Mouse (Mus musculus): ENCODE measurements around the gene Tpk1. TPM values are rescaled to one million over a fixed set of nuclear protein-coding genes. Genes with fewer than 3 reads are reported as not detected.

Gene Tpk1
- polyA plus RNA-seq, 1 experiment from 2014 or later: 5.5 TPM

DNA sequence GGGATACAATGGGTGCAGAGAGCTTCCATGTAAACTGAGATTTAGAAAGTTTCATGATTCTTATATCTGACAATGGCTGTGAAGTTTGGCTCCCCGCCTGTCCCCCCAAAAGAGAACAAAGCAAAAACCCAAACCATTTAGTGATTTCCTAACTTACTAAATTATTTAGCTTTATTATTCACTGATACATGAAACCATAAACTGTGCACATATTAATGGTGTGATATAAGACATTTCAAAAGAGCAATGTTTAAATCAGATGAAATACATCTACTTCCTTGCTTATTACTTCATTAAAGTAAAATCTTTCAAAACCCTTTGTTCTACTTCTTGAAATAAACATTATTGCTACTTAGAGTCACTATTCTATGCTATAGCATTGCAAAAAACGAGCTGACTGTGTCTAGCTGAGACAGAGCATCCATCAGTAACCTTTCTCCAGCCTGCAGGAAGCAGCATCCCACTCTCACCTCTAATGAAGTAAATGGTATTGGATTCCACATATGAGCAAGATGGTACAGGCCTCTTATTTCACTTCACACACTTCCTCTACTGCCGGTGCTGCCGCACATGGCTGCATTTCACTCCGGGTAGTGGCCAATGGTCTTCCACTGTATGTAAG, 161.4 kb downstream of the Tpk1 start:
- no peaks in the 10 kb centered on the region for H3K9me3 ChIP-seq
- H3K4me3 ChIP-seq: no peak overlapping the region
- H3K27me3 ChIP-seq (ENCODE audit: insufficient read depth, poor library complexity, severe bottlenecking): no peaks in the 10 kb centered on the region
- no peaks in the 10 kb centered on the region for H3K36me3 ChIP-seq
- 89% methylated on average over 5 of the region's 5 CpGs for WGBS
- H3K4me1 ChIP-seq (replicated peaks): no peaks in the 10 kb centered on the region
- no peak overlapping the region for H3K27ac ChIP-seq
- DNase-seq (ENCODE audit: low spot score): no peak

DNA sequence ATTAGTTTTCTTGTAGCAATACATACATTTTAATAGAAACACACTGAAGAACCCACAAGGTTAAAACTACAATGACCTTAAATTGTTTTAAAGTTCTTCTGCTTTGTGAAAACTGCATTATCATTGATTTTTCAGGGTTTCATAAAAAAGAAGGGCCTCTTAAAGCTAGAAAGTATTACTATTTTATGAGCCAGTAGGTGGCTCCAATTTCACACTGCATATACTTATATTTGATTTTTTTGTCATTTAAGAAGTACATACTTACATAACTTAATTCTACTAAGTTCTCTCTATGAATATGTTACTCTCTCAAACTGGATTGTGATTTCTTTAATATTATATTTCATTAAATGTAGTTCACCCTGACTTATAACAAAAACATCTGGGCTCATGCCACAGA, 173.7 kb downstream of the Tpk1 start:
- H3K27me3 ChIP-seq (ENCODE audit: insufficient read depth, poor library complexity, severe bottlenecking): no peaks in the 10 kb centered on the region
- H3K4me3 ChIP-seq: no peak overlapping the region
- no peak overlapping the region for H3K27ac ChIP-seq
- H3K36me3 ChIP-seq: no peaks in the 10 kb centered on the region
- no peaks in the 10 kb centered on the region for H3K4me1 ChIP-seq (replicated peaks)
- no peaks in the 10 kb centered on the region for H3K9me3 ChIP-seq
- DNase-seq (ENCODE audit: low spot score): no peak

- H3K9me3 ChIP-seq: no peaks in the 10 kb centered on the region
- no peak overlapping the region for H3K4me3 ChIP-seq
- H3K36me3 ChIP-seq: no peaks in the 10 kb centered on the region
- no peak for DNase-seq (ENCODE audit: low spot score)
- 90% methylated on average over 2 of the region's 2 CpGs for WGBS
- H3K27ac ChIP-seq: no peak overlapping the region
- H3K4me1 ChIP-seq (replicated peaks): no peaks in the 10 kb centered on the region
- H3K27me3 ChIP-seq (ENCODE audit: insufficient read depth, poor library complexity, severe bottlenecking): no peaks in the 10 kb centered on the region
These were observed 179.4 kb downstream of the Tpk1 start for GRCm38 (mm10) chr6:43486691-43487090.

DNA sequence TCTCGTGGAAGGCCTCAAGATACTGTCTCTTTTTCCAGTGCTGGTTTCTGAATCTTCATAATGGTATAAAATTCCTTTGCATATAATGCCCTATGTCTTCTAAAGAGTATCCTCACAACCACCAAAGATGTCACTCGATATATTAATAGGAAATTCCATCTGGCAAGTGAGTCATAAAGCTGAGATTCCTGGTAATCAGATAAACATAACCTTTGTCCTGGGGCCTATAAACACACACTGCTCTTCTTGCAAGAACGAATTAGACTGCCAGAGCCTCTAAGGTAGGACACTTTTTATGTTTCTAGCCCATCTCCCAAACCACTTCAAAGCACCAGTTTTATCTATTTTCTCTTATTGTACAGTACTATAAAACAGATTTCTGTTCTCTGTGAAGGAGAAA, 185.4 kb downstream of the Tpk1 start:
- Histone ChIP-seq H3K4me3 (no peak overlapping the region), H3K27ac (no peak overlapping the region), H3K36me3 (no peaks in the 10 kb centered on the region), H3K9me3 (no peaks in the 10 kb centered on the region), H3K4me1 (replicated peaks) (no peaks in the 10 kb centered on the region), H3K27me3 (ENCODE audit: insufficient read depth, poor library complexity, severe bottlenecking) (no peaks in the 10 kb centered on the region)
- DNase-seq (ENCODE audit: low spot score): no peak
- WGBS: 81% methylated on average over 3 of the region's 3 CpGs

DNA sequence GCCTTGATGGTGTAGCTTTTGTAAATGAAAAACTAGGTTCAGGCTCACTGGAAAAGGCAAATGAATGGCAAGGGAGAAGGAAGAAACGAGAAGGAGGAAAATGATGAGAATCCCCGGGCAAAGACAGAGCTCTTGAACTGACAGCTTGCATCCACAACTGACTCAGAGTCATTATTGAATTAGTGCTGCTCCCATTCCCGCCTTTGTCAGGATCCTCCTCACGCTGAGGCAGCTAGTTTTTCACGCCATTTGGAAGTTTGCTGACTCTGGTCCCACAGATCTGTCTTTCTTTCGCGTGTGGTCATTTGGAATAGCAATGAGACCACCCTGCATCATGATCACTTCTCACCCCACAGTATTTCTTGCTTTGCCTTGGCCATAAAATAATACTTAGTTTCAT, 187.3 kb downstream of the Tpk1 start:
- Histone ChIP-seq H3K36me3 (no peaks in the 10 kb centered on the region), H3K9me3 (no peaks in the 10 kb centered on the region), H3K27me3 (ENCODE audit: insufficient read depth, poor library complexity, severe bottlenecking) (no peaks in the 10 kb centered on the region), H3K4me1 (replicated peaks) (no peaks in the 10 kb centered on the region), H3K4me3 (no peak overlapping the region), H3K27ac (no peak overlapping the region)
- WGBS: 55% methylated on average over 7 of the region's 7 CpGs
- DNase-seq (ENCODE audit: low spot score): no peak

DNA sequence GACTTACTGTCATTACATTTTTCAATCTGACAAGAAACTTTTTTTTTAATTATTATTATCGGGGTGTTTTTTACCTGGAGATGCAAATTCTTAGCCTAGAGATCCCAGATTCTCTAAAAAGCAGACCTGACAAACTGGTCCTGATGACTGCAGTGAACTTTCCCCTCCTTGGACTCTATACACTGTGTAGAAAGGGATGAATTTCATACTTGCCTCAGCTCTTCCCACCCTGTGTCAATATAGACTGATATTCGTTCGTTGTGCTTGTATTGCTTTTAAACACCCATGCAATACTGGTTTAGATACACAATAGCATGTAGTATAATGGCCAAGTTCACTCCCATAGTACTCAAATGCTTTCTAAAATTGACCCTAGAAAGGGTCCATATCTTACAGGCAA, 189.7 kb downstream of the Tpk1 start:
- no peaks in the 10 kb centered on the region for H3K27me3 ChIP-seq (ENCODE audit: insufficient read depth, poor library complexity, severe bottlenecking)
- no peak for DNase-seq (ENCODE audit: low spot score)
- no peak overlapping the region for H3K27ac ChIP-seq
- no peaks in the 10 kb centered on the region for H3K36me3 ChIP-seq
- H3K4me3 ChIP-seq: no peak overlapping the region
- H3K4me1 ChIP-seq (replicated peaks): no peaks in the 10 kb centered on the region
- H3K9me3 ChIP-seq: no peaks in the 10 kb centered on the region
- 96% methylated on average over 3 of the region's 3 CpGs for WGBS

DNA sequence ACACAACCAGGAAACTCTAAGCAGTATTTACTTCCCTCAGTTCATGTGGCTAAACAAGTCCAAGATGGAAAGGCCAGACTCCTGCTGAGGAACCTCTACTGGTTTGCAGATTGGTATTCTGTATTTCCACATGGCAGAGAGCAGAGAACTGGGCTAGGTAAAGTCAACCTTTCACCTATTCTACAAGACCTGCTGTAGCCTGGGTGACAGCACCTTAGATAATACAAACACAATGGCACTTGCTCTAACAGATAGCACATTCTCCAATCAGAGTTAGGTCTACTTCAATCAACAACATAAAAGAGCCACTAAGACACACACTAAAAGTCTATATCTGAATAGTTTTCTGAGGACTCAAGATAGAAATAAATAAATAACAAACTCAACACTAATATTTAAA, 190.2 kb downstream of the Tpk1 start:
- no peaks in the 10 kb centered on the region for H3K4me1 ChIP-seq (replicated peaks)
- H3K27me3 ChIP-seq (ENCODE audit: insufficient read depth, poor library complexity, severe bottlenecking): no peaks in the 10 kb centered on the region
- H3K9me3 ChIP-seq: no peaks in the 10 kb centered on the region
- H3K27ac ChIP-seq: no peak overlapping the region
- DNase-seq (ENCODE audit: low spot score): no peak
- H3K4me3 ChIP-seq: no peak overlapping the region
- no peaks in the 10 kb centered on the region for H3K36me3 ChIP-seq

DNA sequence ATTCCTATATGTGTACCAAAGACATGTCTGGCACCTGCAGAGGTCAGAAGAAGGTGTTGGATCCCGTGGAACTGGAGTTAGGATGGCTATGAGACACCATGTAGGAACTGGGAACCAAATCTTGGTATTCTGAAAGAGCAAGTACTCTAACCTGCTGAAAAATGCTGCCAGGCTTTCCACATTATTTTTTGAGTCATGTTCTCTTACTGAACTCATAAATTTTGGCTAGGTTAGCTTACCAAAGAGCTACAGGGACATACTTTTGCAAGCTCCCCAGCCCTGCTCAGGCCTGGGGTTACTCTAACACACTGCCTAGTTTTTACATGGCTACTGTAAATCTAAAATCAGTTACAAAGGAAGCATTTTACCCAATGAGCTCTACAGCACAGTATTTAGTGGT, 194.5 kb downstream of the Tpk1 start:
- Histone ChIP-seq H3K27me3 (ENCODE audit: insufficient read depth, poor library complexity, severe bottlenecking) (no peaks in the 10 kb centered on the region), H3K4me1 (replicated peaks) (no peaks in the 10 kb centered on the region), H3K9me3 (no peaks in the 10 kb centered on the region), H3K4me3 (no peak overlapping the region), H3K27ac (no peak overlapping the region), H3K36me3 (no peaks in the 10 kb centered on the region)
- no peak for DNase-seq (ENCODE audit: low spot score)
- WGBS: 92% methylated on average over 1 of the region's 1 CpGs

DNA sequence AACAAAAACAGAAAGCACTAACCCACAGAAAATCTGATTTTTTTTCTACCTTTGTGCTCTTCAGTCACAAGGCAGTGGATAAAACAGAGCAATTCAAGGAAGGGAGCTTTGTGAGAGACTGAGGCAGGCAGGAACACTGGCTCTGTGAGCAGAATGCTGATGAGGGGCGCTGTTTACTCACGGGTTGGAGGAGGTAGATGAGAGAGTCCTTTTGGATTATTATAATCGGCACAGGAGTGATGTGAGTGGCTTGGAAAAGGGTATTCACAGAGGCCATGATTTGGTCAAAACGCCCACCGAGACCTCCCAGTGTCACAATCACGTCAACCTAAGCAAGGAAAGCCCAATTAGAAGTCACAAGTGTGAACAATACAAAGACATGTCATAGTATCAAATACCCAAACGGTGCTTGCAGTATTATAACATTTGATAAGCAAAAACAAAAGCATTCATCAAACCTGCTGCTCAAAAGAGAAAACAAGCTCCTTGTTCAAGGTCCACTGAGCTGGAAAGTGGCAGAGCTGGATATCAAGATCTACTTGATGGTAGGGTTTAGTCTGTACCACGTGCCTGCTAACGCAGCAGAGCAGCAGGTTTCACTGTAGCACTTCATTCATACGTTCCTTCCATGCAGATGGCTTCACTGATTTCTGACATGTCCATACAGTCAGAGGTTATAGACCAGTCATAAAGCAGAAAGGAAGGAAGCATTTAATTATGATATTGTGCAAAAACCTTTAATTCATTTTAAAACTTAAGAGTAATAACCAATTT, 197.1 kb downstream of the Tpk1 start:
- no peak for DNase-seq (ENCODE audit: low spot score)
- 77% methylated on average over 10 of the region's 10 CpGs for WGBS

DNA sequence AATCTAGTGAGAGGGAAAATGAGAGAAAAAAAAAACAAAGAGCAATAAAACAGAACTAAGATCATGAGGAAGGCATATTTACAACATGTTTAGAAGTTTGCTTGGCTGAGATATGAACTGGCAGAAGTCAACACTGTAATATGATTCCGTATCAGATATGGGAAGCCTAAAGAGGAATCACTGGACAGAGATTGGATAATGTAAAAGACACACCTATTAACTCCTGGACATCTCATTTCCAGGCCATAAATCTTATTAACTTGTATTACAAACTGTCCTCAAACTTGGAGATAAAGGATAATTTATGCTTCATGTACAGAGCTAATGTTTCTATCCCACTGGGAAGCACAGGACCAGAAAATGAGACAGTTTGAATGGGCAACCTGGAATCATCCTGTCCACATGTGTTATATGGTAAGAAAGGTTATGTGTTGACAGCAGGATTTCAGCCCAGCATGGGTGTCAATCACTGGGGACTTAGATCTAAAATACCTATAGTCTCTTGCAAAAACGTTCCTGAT, 203.2 kb downstream of the Tpk1 start:
- no peaks in the 10 kb centered on the region for H3K36me3 ChIP-seq
- no peaks in the 10 kb centered on the region for H3K27me3 ChIP-seq (ENCODE audit: insufficient read depth, poor library complexity, severe bottlenecking)
- no peaks in the 10 kb centered on the region for H3K4me1 ChIP-seq (replicated peaks)
- H3K4me3 ChIP-seq: no peak overlapping the region
- H3K27ac ChIP-seq: no peak overlapping the region
- no peaks in the 10 kb centered on the region for H3K9me3 ChIP-seq
- DNase-seq (ENCODE audit: low spot score): no peak
- WGBS: 85% methylated on average over 2 of the region's 2 CpGs

More for the DNA sequence above, 197.1 kb downstream of the Tpk1 start:
- Histone ChIP-seq H3K27me3 (ENCODE audit: insufficient read depth, poor library complexity, severe bottlenecking) (no peaks in the 10 kb centered on the region), H3K9me3 (no peaks in the 10 kb centered on the region), H3K4me3 (no peak overlapping the region), H3K27ac (no peak overlapping the region), H3K36me3 (no peaks in the 10 kb centered on the region), H3K4me1 (replicated peaks) (no peaks in the 10 kb centered on the region)

DNA sequence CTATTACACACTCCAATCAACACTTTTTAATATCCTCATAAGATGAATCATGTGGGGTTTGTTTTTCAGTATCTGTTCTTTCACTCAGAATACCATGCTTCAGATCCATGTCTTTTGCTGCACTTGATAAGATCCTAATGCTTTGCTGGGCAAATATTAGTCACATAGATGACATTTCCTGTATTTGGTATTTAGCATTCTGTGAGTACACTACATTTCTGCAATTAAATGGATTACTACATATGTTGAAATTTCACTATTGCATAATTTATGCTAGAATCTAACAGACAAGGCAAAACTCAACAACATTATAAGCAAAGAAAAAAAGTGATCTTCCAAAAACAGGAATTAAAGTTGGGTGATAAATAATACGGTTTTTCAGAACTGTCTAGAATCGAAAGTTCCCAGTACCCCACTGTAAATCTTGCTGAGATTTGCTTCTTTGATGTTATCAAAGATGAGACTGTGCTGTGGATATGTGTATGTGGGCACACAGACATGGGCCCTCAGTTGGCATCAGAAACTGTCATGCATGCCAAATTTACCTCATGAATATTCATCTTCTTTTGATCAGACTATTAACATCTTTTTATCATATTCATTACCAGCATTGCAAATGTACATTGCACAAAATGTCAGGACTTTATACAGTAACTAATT, 203.8 kb downstream of the Tpk1 start:
- H3K27me3 ChIP-seq (ENCODE audit: insufficient read depth, poor library complexity, severe bottlenecking): no peaks in the 10 kb centered on the region
- no peak overlapping the region for H3K27ac ChIP-seq
- H3K36me3 ChIP-seq: no peaks in the 10 kb centered on the region
- no peak overlapping the region for H3K4me3 ChIP-seq
- WGBS: 89% methylated on average over 2 of the region's 2 CpGs
- no peak for DNase-seq (ENCODE audit: low spot score)
- H3K4me1 ChIP-seq (replicated peaks): no peaks in the 10 kb centered on the region
- no peaks in the 10 kb centered on the region for H3K9me3 ChIP-seq

DNA sequence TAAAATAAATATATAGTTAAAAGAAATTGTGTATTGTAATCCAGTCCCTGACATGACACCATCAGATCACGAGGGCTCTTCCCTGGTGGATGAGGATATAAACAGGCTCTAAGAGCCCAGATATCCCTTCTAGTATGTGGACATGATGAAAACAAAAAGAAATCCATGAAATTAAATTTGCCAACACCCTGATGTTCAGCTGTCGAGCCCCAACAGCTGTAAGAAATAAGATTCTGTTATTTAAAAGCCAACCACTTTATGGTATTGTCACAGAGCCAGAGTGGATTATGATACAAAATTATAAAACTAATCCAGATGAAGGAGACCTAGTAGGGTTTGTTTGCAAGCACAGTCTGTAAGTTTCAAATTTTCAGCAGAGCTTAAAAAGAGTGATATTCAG, 207.0 kb downstream of the Tpk1 start:
- 85% methylated on average over 2 of the region's 2 CpGs for WGBS
- H3K9me3 ChIP-seq: no peaks in the 10 kb centered on the region

GRCm38 (mm10) chr6:43457989-43458388, 208.1 kb downstream of the Tpk1 start:
- Histone ChIP-seq H3K4me1 (replicated peaks) (no peaks in the 10 kb centered on the region), H3K4me3 (no peak overlapping the region), H3K27me3 (ENCODE audit: insufficient read depth, poor library complexity, severe bottlenecking) (no peaks in the 10 kb centered on the region), H3K9me3 (no peaks in the 10 kb centered on the region), H3K36me3 (no peaks in the 10 kb centered on the region), H3K27ac (no peak overlapping the region)
- WGBS: 91% methylated on average over 2 of the region's 2 CpGs
- DNase-seq (ENCODE audit: low spot score): no peak

More for the DNA sequence above, 207.0 kb downstream of the Tpk1 start:
- Histone ChIP-seq H3K27me3 (ENCODE audit: insufficient read depth, poor library complexity, severe bottlenecking) (no peaks in the 10 kb centered on the region), H3K4me1 (replicated peaks) (no peaks in the 10 kb centered on the region), H3K27ac (no peak overlapping the region), H3K36me3 (no peaks in the 10 kb centered on the region), H3K4me3 (no peak overlapping the region)
- DNase-seq (ENCODE audit: low spot score): no peak
